Mouse (Mus musculus) lung, postnatal 10 days (tissue): Measurements from ENCODE around the gene Ccdc159.

ENCODE experiments used
- DNase-seq: peaks from one replicate; pipeline ENCODE4 v3.0.0; 2021

Gene Ccdc159

GRCm38 (mm10) chr9:21935466-21936131 lies 8.3 kb downstream of the Ccdc159 start:
- no peak for DNase-seq

- peak; percentile 99 for DNase-seq
Measured at GRCm38 (mm10) chr9:21936692-21937570, 9.7 kb downstream of the Ccdc159 start, which contains the start of gene Plppr2. TSS of gene Plppr2 (plus strand) at chr9:21937033.

- no peak for DNase-seq
Measured at GRCm38 (mm10) chr9:21937711-21938175, 10.5 kb downstream of the Ccdc159 start.

GRCm38 (mm10) chr9:21938234-21938855 lies 11.1 kb downstream of the Ccdc159 start:
- no peak for DNase-seq

GRCm38 (mm10) chr9:21943046-21943445 lies 15.8 kb downstream of the Ccdc159 start:
- no peak for DNase-seq

- DNase-seq = no peak
Measured at GRCm38 (mm10) chr9:21943638-21944037, 16.4 kb downstream of the Ccdc159 start.

GRCm38 (mm10) chr9:21944267-21944666 lies 17.0 kb downstream of the Ccdc159 start:
- DNase-seq = peak; percentile 41

GRCm38 (mm10) chr9:21947540-21948130 lies 20.4 kb downstream of the Ccdc159 start:
- no peak for DNase-seq

GRCm38 (mm10) chr9:21948146-21948545 lies 20.9 kb downstream of the Ccdc159 start:
- DNase-seq = no peak

- no peak for DNase-seq
Measured at GRCm38 (mm10) chr9:21948790-21949189, 21.5 kb downstream of the Ccdc159 start.

GRCm38 (mm10) chr9:21950322-21950721 lies 23.1 kb downstream of the Ccdc159 start:
- DNase-seq = peak; percentile 80

- no peak for DNase-seq
Measured at GRCm38 (mm10) chr9:21951977-21952376, 24.7 kb downstream of the Ccdc159 start.

GRCm38 (mm10) chr9:21953600-21953999 lies 26.3 kb downstream of the Ccdc159 start:
- DNase-seq = no peak

- no peak for DNase-seq
Measured at GRCm38 (mm10) chr9:21954635-21955034, 27.4 kb downstream of the Ccdc159 start.

GRCm38 (mm10) chr9:21955225-21955569 lies 27.9 kb downstream of the Ccdc159 start:
- DNase-seq = no peak

- peak; percentile 99 for DNase-seq
Measured at GRCm38 (mm10) chr9:21955570-21956281, 28.5 kb downstream of the Ccdc159 start, which contains the start of gene Swsap1. TSS of gene Swsap1 (plus strand) at chr9:21955755.

GRCm38 (mm10) chr9:21958372-21958771 lies 31.1 kb downstream of the Ccdc159 start:
- DNase-seq = no peak

- DNase-seq = no peak
Measured at GRCm38 (mm10) chr9:21959244-21959643, 32.0 kb downstream of the Ccdc159 start.

GRCm38 (mm10) chr9:21960135-21960534 lies 32.9 kb downstream of the Ccdc159 start:
- DNase-seq = no peak

GRCm38 (mm10) chr9:21960558-21961208 lies 33.4 kb downstream of the Ccdc159 start:
- peak; percentile 52 for DNase-seq

- DNase-seq = no peak
Measured at GRCm38 (mm10) chr9:21961366-21961980, 34.2 kb downstream of the Ccdc159 start.
